Mouse (Mus musculus): ENCODE measurements around the gene Bex3. TPM values are rescaled to one million over a fixed set of nuclear protein-coding genes. Genes with fewer than 3 reads are reported as not detected.

Gene Bex3
- total and polyA plus RNA-seq, 2 experiments from 2014 or later: 133 to 298 TPM

DNA sequence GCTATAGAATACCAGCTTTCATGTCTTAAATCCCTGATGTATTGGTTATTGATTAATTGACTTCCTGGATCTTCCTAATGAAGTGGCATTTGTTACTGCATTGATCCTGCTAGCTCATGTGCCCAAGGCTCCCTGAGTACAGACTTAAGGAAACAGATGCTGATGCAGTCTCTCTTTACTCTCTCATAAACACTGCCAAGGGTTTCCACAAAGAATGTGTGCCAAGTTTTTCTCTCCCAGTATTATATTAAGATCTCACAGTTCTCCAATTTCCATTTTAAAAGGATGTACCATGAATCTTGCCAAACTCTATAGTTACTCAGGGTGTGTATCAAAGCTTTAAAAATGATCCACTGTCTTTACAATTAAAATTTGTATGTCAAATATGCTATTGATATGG, 8.3 kb downstream of the Bex3 start:
- H3K4me1 ChIP-seq (ENCODE audit: control insufficient read depth, insufficient read depth): no peaks in the 10 kb centered on the region
- H3K9ac ChIP-seq (replicated peaks; ENCODE audit: low read depth, low read length): no peak overlapping the region
- TF ChIP-seq CTCF (IDR thresholded peaks at IDR 0.05; ENCODE audit: low read depth) (no peak), EP300 (IDR thresholded peaks at IDR 0.05; ENCODE audit: low read depth) (no peak)
- H3K27me3 ChIP-seq (ENCODE audit: control insufficient read depth, insufficient read depth, low read length): no peaks in the 10 kb centered on the region
- no peak overlapping the region for H3K27ac ChIP-seq (ENCODE audit: low read depth)
- no peaks in the 10 kb centered on the region for H3K9me3 ChIP-seq (replicated peaks; ENCODE audit: control insufficient read depth, low read length)
- ATAC-seq (ENCODE audit: insufficient read depth, low read depth) (no peak), DNase-seq (ENCODE audit: low spot score) (no peak)
- H3K36me3 ChIP-seq (replicated peaks; ENCODE audit: control insufficient read depth, insufficient read depth, low read length): no peaks in the 10 kb centered on the region
- H3K4me3 ChIP-seq (ENCODE audit: low read depth, low read length): no peak overlapping the region
- no peak overlapping the region for H3K4me2 ChIP-seq (ENCODE audit: low read depth, low read length)

GRCm38 (mm10) chrX:136279410-136279809, 9.4 kb downstream of the Bex3 start:
- no peaks in the 10 kb centered on the region for H3K4me1 ChIP-seq (ENCODE audit: control insufficient read depth, insufficient read depth)
- ATAC-seq (ENCODE audit: insufficient read depth, low read depth): no peak
- no peak overlapping the region for H3K4me3 ChIP-seq (ENCODE audit: low read depth, low read length)
- TF ChIP-seq EP300 (IDR thresholded peaks at IDR 0.05; ENCODE audit: low read depth): no peak
- TF ChIP-seq CTCF (IDR thresholded peaks at IDR 0.05; ENCODE audit: low read depth): no peak
- no peaks in the 10 kb centered on the region for H3K36me3 ChIP-seq (replicated peaks; ENCODE audit: control insufficient read depth, insufficient read depth, low read length)
- no peak for DNase-seq (ENCODE audit: low spot score)
- no peak overlapping the region for H3K4me2 ChIP-seq (ENCODE audit: low read depth, low read length)
- 77% methylated on average over 5 of the region's 5 CpGs for WGBS
- no peak overlapping the region for H3K27ac ChIP-seq (ENCODE audit: low read depth)
- H3K9me3 ChIP-seq (replicated peaks; ENCODE audit: control insufficient read depth, low read length): no peaks in the 10 kb centered on the region
- no peak overlapping the region for H3K9ac ChIP-seq (replicated peaks; ENCODE audit: low read depth, low read length)
- no peaks in the 10 kb centered on the region for H3K27me3 ChIP-seq (ENCODE audit: control insufficient read depth, insufficient read depth, low read length)

- no peak for DNase-seq (ENCODE audit: low spot score)
- Histone ChIP-seq H3K9me3 (replicated peaks; ENCODE audit: control insufficient read depth, low read length) (no peaks in the 10 kb centered on the region), H3K4me1 (ENCODE audit: control insufficient read depth, insufficient read depth) (no peaks in the 10 kb centered on the region), H3K27me3 (ENCODE audit: control insufficient read depth, insufficient read depth, low read length) (no peaks in the 10 kb centered on the region), H3K27ac (ENCODE audit: low read depth) (no peak overlapping the region), H3K9ac (replicated peaks; ENCODE audit: low read depth, low read length) (no peak overlapping the region), H3K36me3 (replicated peaks; ENCODE audit: control insufficient read depth, insufficient read depth, low read length) (no peaks in the 10 kb centered on the region), H3K4me2 (ENCODE audit: low read depth, low read length) (no peak overlapping the region), H3K4me3 (ENCODE audit: low read depth, low read length) (no peak overlapping the region)
- WGBS: 42% methylated on average over 8 of the region's 8 CpGs
- no peak for TF ChIP-seq EP300 (IDR thresholded peaks at IDR 0.05; ENCODE audit: low read depth)
- no peak for TF ChIP-seq CTCF (IDR thresholded peaks at IDR 0.05; ENCODE audit: low read depth)
- ATAC-seq (ENCODE audit: insufficient read depth, low read depth): no peak
Measured at GRCm38 (mm10) chrX:136290817-136291281, 20.8 kb downstream of the Bex3 start.

- ATAC-seq (ENCODE audit: insufficient read depth, low read depth): no peak
- H3K9ac ChIP-seq (replicated peaks; ENCODE audit: low read depth, low read length): no peak overlapping the region
- H3K4me1 ChIP-seq (ENCODE audit: control insufficient read depth, insufficient read depth): no peaks in the 10 kb centered on the region
- H3K4me3 ChIP-seq (ENCODE audit: low read depth, low read length): no peak overlapping the region
- no peak for DNase-seq (ENCODE audit: low spot score)
- no peak for TF ChIP-seq EP300 (IDR thresholded peaks at IDR 0.05; ENCODE audit: low read depth)
- peak; percentile 47 for TF ChIP-seq CTCF (IDR thresholded peaks at IDR 0.05; ENCODE audit: low read depth)
- no peaks in the 10 kb centered on the region for H3K9me3 ChIP-seq (replicated peaks; ENCODE audit: control insufficient read depth, low read length)
- no peak overlapping the region for H3K27ac ChIP-seq (ENCODE audit: low read depth)
- no peaks in the 10 kb centered on the region for H3K36me3 ChIP-seq (replicated peaks; ENCODE audit: control insufficient read depth, insufficient read depth, low read length)
- no peaks in the 10 kb centered on the region for H3K27me3 ChIP-seq (ENCODE audit: control insufficient read depth, insufficient read depth, low read length)
- H3K4me2 ChIP-seq (ENCODE audit: low read depth, low read length): no peak overlapping the region
Measured at GRCm38 (mm10) chrX:136304295-136304694, 34.2 kb downstream of the Bex3 start.

DNA sequence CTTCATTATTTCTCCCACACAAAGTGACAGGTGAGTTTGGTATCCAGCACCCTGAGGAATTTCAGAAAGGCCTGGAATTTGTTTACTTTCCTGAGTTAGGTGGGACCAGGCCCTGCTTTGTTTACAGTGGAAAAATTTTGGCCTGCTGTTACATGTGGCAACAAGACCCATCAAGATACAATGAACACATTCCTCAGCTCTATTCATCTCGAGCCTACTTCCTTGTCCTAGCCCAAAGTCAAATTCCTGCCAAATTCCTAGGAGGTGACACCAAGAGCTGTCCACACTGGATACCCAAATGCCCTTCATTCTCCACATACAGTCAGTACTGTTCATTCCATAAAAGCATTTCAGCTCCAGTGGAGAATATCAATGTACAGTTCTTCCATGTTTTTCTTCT, 36.1 kb downstream of the Bex3 start:
- Histone ChIP-seq H3K36me3 (replicated peaks; ENCODE audit: control insufficient read depth, insufficient read depth, low read length) (no peaks in the 10 kb centered on the region), H3K4me2 (ENCODE audit: low read depth, low read length) (no peak overlapping the region), H3K9ac (replicated peaks; ENCODE audit: low read depth, low read length) (no peak overlapping the region), H3K4me3 (ENCODE audit: low read depth, low read length) (no peak overlapping the region), H3K27ac (ENCODE audit: low read depth) (no peak overlapping the region), H3K4me1 (ENCODE audit: control insufficient read depth, insufficient read depth) (no peaks in the 10 kb centered on the region), H3K9me3 (replicated peaks; ENCODE audit: control insufficient read depth, low read length) (no peaks in the 10 kb centered on the region), H3K27me3 (ENCODE audit: control insufficient read depth, insufficient read depth, low read length) (no peaks in the 10 kb centered on the region)
- ATAC-seq (ENCODE audit: insufficient read depth, low read depth): no peak
- WGBS: 28% methylated on average over 1 of the region's 1 CpGs
- no peak for DNase-seq (ENCODE audit: low spot score)
- no peak for TF ChIP-seq EP300 (IDR thresholded peaks at IDR 0.05; ENCODE audit: low read depth)
- no peak for TF ChIP-seq CTCF (IDR thresholded peaks at IDR 0.05; ENCODE audit: low read depth)

DNA sequence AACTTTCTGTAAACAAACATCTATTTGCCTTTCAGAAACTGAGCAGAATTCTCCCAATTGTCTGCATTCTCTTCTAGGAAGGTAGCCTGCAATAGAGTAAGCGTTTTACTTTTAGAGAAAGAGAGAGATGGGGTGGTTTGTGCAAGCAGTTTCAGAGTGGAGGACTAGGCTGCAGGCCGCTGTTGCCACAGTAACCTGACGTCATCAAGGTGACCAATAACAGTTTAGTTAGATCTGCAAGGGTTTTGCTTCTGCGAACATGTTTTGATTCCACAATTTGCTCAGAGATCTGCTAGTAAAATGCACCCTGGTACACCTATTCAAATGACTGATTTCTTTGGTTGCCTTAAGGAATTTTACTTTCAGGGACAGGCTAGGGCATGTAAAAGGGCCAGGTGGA, 43.2 kb downstream of the Bex3 start:
- WGBS: 47% methylated on average over 4 of the region's 4 CpGs
- no peak overlapping the region for H3K4me3 ChIP-seq (ENCODE audit: low read depth, low read length)
- no peaks in the 10 kb centered on the region for H3K36me3 ChIP-seq (replicated peaks; ENCODE audit: control insufficient read depth, insufficient read depth, low read length)
- no peaks in the 10 kb centered on the region for H3K4me1 ChIP-seq (ENCODE audit: control insufficient read depth, insufficient read depth)
- H3K9me3 ChIP-seq (replicated peaks; ENCODE audit: control insufficient read depth, low read length): no peaks in the 10 kb centered on the region
- H3K27me3 ChIP-seq (ENCODE audit: control insufficient read depth, insufficient read depth, low read length): no peaks in the 10 kb centered on the region
- TF ChIP-seq CTCF (IDR thresholded peaks at IDR 0.05; ENCODE audit: low read depth) (no peak), EP300 (IDR thresholded peaks at IDR 0.05; ENCODE audit: low read depth) (no peak)
- no peak overlapping the region for H3K27ac ChIP-seq (ENCODE audit: low read depth)
- no peak overlapping the region for H3K4me2 ChIP-seq (ENCODE audit: low read depth, low read length)
- H3K9ac ChIP-seq (replicated peaks; ENCODE audit: low read depth, low read length): no peak overlapping the region
- DNase-seq (ENCODE audit: low spot score) (no peak), ATAC-seq (ENCODE audit: insufficient read depth, low read depth) (no peak)

Data from heart, postnatal 0 days (tissue).